Mouse (Mus musculus) heart, embryonic 16.5 days (tissue): ENCODE results near the gene Chst5. TPM values are rescaled to one million over a fixed set of nuclear protein-coding genes. Genes with fewer than 3 reads are reported as not detected.

ENCODE experiments used
- ATAC-seq: fragments of 200-750 bp; cut with Nextera tagmentation; replicated peaks from 2 replicates; pipeline ENCODE4 v1.8.0; 2017; ENCODE audit warnings: moderate number of reproducible peaks; ENCODE audit not compliant: insufficient read depth, low FRiP score; ENCODE audit errors: extremely low read depth
- H3K27ac ChIP-seq: fragments of 300-500 bp; sonication (generic); 2 replicates; pipeline ENCODE4 v1.5.1; 2014; ENCODE audit warnings: mild to moderate bottlenecking, low read length, control low read depth, moderate library complexity
- H3K27me3 ChIP-seq: fragments of 300-500 bp; sonication (generic); 2 replicates; pipeline ENCODE4 v1.6.1; 2014; ENCODE audit warnings: low read length, mixed read lengths; ENCODE audit not compliant: control insufficient read depth, insufficient read depth
- H3K36me3 ChIP-seq: fragments of 300-500 bp; sonication (generic); 2 replicates; pipeline ENCODE4 v1.6.1; 2014; ENCODE audit not compliant: control insufficient read depth, insufficient read depth
- H3K4me1 ChIP-seq: fragments of 300-500 bp; sonication (generic); 2 replicates; pipeline ENCODE4 v1.6.1; 2014; ENCODE audit warnings: low read length, mixed read lengths; ENCODE audit not compliant: control insufficient read depth, insufficient read depth
- H3K4me2 ChIP-seq: fragments of 300-500 bp; sonication (generic); 2 replicates; pipeline ENCODE4 v1.6.1; 2014; ENCODE audit warnings: low read depth, mild to moderate bottlenecking, control low read depth, low read length
- H3K4me3 ChIP-seq: fragments of 300-500 bp; sonication (generic); 2 replicates; pipeline ENCODE4 v1.5.1; 2014; ENCODE audit warnings: mild to moderate bottlenecking, control low read depth, low read length
- H3K9ac ChIP-seq: fragments of 300-500 bp; sonication (generic); 2 replicates; pipeline ENCODE4 v1.6.1; 2014; ENCODE audit warnings: low read length, control low read depth
- H3K9me3 ChIP-seq: fragments of 300-500 bp; sonication (generic); replicated peaks from 2 replicates; pipeline ENCODE4 v1.6.1; 2016; ENCODE audit warnings: low read length; ENCODE audit not compliant: control insufficient read depth
- WGBS: fragments of 180-500 bp; shearing (Covaris S2); extraction: QIAGEN DNeasy Blood & Tissue Kit; methylation state at CpG from one replicate; pipeline ENCODE4 v1.1.7; 2014; 5-methylcytosine and 5-hydroxymethylcytosine counted together
- polyA plus RNA-seq: library from polyadenylated mRNA; unstranded; fragments of >200 nt; fragmentation: Nextera tagmentation; extraction: Ambion mirVana; gene quantifications from 2 replicates; pipeline ENCODE4 v1.2.1, GENCODE M21; 2015

Gene Chst5
- 0.41 and 1.4 TPM in 2 replicates for polyA plus RNA-seq

DNA sequence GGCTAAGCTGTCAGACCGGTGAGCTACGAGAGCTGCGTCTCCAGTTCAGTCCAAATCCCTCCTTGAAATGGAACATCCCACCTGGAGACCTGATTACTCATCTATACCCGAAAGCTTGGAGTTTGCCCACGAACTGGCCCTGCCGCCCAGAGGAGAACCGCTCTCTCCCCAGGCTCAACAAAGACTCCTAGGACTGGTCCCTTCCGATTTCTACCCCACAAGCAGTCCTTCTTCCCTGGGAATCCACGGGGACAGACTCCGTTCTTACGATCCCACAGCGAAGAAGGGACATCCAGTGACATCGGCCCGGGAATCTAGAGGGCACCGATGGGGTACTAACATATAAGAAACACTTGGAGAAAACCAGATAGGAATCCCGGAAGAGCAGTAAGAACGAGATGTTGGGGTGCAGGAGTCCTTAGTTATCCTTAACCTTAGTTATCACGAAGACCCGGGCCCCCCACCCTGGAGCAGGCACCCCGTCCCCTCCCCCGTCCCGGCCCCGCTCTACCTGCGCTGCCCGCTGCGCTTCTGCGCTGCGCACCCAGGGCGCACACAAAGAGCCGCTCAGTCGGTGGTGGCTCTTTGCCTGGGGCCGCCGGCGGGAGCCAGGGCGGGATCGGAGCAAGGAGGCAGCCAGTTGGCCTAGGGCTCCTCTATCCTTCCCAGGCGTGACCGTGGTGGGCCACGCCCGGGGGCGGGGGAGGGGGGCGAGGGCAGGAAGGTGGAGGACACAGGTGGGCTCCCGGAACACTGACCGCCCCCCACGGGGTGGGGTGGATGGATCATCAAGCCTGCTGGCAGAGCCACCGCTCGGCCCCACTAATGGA lies at the start of gene Chst5:
TSS of gene Chst5 (minus strand) at position 827 of the 830 bp plus-strand sequence.
- no peak for ATAC-seq
- H3K4me1 ChIP-seq = no peaks in the 10 kb centered on the region; the same call in 1 of the 2 replicates
- no peaks in the 10 kb centered on the region for H3K9me3 ChIP-seq
- peaks cover 34% of the 10 kb centered on the region for H3K27me3 ChIP-seq
- no peaks in the 10 kb centered on the region for H3K36me3 ChIP-seq
- 7% methylated on average over 47 of the region's 47 CpGs for WGBS
- H3K27ac ChIP-seq = no peak within 1 kb of the TSS
- H3K9ac ChIP-seq = peak within 1 kb of the TSS; percentile 27
- H3K4me2 ChIP-seq = peak within 1 kb of the TSS; percentile 62
- peak within 1 kb of the TSS; percentile 44 for H3K4me3 ChIP-seq

GRCm38 (mm10) chr8:111957231-111957630 lies 47.0 kb upstream of the Chst5 start:
- Histone ChIP-seq H3K36me3 (peaks cover 29% of the 10 kb centered on the region), H3K4me2 (no peak overlapping the region), H3K4me1 (no peaks in the 10 kb centered on the region; the same call in 1 of the 2 replicates), H3K27ac (no peak overlapping the region), H3K27me3 (no peaks in the 10 kb centered on the region), H3K4me3 (no peak overlapping the region), H3K9ac (no peak overlapping the region), H3K9me3 (no peaks in the 10 kb centered on the region)
- ATAC-seq = no peak
- 90% methylated on average over 2 of the region's 2 CpGs for WGBS

GRCm38 (mm10) chr8:111955879-111956278 lies 45.6 kb upstream of the Chst5 start:
- no peak overlapping the region for H3K4me2 ChIP-seq
- no peak for ATAC-seq
- no peaks in the 10 kb centered on the region for H3K4me1 ChIP-seq
- H3K9me3 ChIP-seq = no peaks in the 10 kb centered on the region
- no peak overlapping the region for H3K9ac ChIP-seq
- no peak overlapping the region for H3K27ac ChIP-seq
- 81% methylated on average over 5 of the region's 5 CpGs for WGBS
- H3K4me3 ChIP-seq = no peak overlapping the region
- H3K27me3 ChIP-seq = no peaks in the 10 kb centered on the region
- peaks cover 39% of the 10 kb centered on the region for H3K36me3 ChIP-seq

DNA sequence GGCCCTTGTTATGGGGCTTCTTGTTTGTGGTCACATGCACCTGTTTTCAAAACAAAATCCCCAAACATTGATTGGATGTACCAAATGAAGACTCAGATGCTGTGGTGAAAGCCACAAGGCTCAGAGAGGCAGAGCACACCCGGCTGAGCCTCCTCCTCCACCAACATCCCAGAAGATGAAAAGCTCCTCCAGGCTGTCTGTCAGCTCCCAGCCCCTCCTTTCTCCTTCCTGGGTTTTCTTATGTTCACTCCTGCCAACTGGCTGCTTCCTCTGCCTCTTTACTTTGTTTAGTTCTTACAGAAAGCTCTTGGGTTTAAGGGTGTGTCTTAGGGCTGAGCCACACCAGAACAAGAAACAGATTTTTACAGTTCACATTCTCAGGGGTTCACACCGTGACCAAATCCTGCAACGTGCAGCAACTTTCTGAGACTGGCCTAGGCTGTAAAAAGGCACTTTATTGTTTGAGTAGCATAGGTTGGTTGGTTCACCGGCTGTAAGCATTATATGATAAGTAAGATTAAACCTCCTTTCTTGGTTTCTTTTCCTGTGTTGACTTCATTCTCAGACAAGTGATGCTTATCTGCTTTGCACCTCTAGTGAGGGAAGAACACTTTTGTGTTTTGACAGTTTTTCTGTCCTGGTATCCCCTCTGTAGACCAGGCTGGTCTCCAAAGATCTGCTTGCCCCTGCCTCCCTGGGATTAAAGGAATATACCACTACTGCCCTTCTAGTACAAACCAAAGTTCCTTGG lies 44.8 kb upstream of the Chst5 start:
- no peak overlapping the region for H3K4me2 ChIP-seq
- no peaks in the 10 kb centered on the region for H3K4me1 ChIP-seq
- no peaks in the 10 kb centered on the region for H3K9me3 ChIP-seq
- no peak overlapping the region for H3K27ac ChIP-seq
- H3K9ac ChIP-seq = no peak overlapping the region
- H3K4me3 ChIP-seq = no peak overlapping the region
- H3K36me3 ChIP-seq = peaks cover 39% of the 10 kb centered on the region
- no peaks in the 10 kb centered on the region for H3K27me3 ChIP-seq
- WGBS = 73% methylated on average over 4 of the region's 4 CpGs
- ATAC-seq = no peak

DNA sequence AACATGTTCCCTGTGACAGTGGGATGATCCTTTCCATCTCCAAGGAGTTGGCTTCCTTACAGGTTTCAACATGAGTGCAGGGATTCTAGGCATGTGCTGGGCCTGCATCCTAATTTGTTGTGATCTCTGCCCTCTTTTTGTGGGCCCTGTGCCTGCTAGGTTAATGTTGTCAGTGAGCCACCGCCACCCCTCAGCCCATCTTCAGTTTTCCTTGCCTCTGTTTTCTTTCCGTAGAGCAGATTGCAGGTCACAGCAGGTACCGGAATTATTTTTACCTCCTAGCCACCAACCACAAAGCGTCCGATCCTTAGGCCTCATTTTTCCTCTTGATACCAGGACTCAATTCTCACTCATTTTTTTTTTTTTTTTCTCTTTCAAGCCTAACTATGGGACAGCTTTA lies 41.7 kb upstream of the Chst5 start:
- Histone ChIP-seq H3K27ac (no peak overlapping the region), H3K4me3 (no peak overlapping the region), H3K9ac (no peak overlapping the region), H3K4me2 (no peak overlapping the region), H3K36me3 (peaks cover 47% of the 10 kb centered on the region), H3K9me3 (no peaks in the 10 kb centered on the region), H3K4me1 (no peaks in the 10 kb centered on the region), H3K27me3 (no peaks in the 10 kb centered on the region)
- ATAC-seq = no peak
- WGBS = 94% methylated on average over 5 of the region's 5 CpGs

DNA sequence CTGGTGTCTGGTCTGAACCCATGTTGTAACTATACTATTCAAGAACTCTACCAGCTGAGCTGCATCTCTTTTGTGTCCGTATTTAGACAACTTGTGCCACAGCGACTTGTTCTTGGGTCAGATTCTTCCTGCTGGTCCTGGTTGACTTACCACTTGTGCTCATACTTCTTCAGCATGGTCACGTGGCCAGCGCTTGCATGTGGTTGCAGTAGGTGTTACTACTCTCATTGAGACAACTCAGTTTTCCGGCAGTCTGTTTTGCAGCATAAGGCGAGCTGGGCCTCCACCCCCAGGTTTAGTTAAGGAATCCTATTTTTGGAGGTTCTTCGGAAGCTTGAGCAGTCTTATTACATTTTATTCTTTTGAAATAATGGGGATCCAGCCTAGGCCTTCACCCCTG lies 41.1 kb upstream of the Chst5 start:
- 91% methylated on average over 7 of the region's 7 CpGs for WGBS
- no peak for ATAC-seq
- Histone ChIP-seq H3K27me3 (no peaks in the 10 kb centered on the region), H3K27ac (no peak overlapping the region), H3K36me3 (peaks cover 43% of the 10 kb centered on the region), H3K4me3 (no peak overlapping the region), H3K9ac (no peak overlapping the region), H3K4me2 (no peak overlapping the region), H3K4me1 (no peaks in the 10 kb centered on the region), H3K9me3 (no peaks in the 10 kb centered on the region)

DNA sequence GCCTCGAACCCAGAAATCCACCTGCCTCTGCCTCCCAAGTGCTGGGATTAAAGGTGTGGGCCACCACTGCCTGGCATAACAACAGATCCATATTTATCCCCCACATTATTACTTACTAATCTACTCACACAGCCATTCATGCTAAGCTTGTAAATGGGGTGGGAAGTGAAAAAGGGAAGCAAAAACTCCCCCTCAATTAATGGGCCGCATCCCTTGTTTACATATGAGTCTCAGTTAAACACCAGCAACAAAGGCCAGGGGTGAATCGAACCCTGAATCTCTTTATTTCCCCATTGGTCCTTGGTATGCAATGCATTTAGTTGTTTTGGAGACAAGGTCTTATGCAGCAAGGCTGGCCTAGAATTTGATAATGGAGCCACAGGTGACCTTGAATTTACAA lies 40.6 kb upstream of the Chst5 start:
- WGBS = 91% methylated on average over 3 of the region's 3 CpGs
- no peak overlapping the region for H3K9ac ChIP-seq
- H3K4me3 ChIP-seq = no peak overlapping the region
- no peak for ATAC-seq
- H3K4me2 ChIP-seq = no peak overlapping the region
- no peaks in the 10 kb centered on the region for H3K4me1 ChIP-seq
- H3K36me3 ChIP-seq = peaks cover 42% of the 10 kb centered on the region
- H3K9me3 ChIP-seq = no peaks in the 10 kb centered on the region
- no peak overlapping the region for H3K27ac ChIP-seq
- no peaks in the 10 kb centered on the region for H3K27me3 ChIP-seq

DNA sequence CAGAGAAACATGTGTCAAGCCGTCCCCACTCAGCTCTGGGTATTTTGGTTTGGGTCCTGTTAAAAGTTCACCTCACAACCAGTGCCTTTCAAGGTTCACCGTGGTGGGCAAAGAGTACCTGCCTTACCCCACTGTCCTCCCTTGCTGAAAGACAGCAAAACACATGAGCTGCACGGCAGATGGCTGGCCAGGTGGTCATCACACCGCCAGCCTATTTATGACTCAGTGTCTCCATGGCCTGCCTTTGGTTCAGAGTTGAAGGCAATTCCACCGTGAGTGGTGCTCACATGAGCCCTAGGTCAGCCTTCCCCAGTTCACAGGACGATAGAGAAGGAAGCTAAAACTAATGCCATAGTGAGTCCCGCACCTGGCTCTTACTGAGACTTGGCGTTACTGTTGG lies 37.7 kb upstream of the Chst5 start:
- H3K4me2 ChIP-seq = no peak overlapping the region
- no peak overlapping the region for H3K9ac ChIP-seq
- no peak overlapping the region for H3K27ac ChIP-seq
- H3K9me3 ChIP-seq = no peaks in the 10 kb centered on the region
- no peaks in the 10 kb centered on the region for H3K4me1 ChIP-seq
- H3K27me3 ChIP-seq = no peaks in the 10 kb centered on the region
- no peak for ATAC-seq
- H3K4me3 ChIP-seq = no peak overlapping the region
- H3K36me3 ChIP-seq = peaks cover 34% of the 10 kb centered on the region
- WGBS = 90% methylated on average over 8 of the region's 8 CpGs

- no peaks in the 10 kb centered on the region for H3K4me1 ChIP-seq
- no peak overlapping the region for H3K27ac ChIP-seq
- 89% methylated on average over 2 of the region's 2 CpGs for WGBS
- H3K36me3 ChIP-seq = peaks cover 31% of the 10 kb centered on the region
- no peak overlapping the region for H3K4me3 ChIP-seq
- no peak overlapping the region for H3K4me2 ChIP-seq
- H3K27me3 ChIP-seq = no peaks in the 10 kb centered on the region
- H3K9ac ChIP-seq = no peak overlapping the region
- H3K9me3 ChIP-seq = no peaks in the 10 kb centered on the region
- no peak for ATAC-seq
Observed at GRCm38 (mm10) chr8:111947144-111947543, 36.9 kb upstream of the Chst5 start.
